ENCODE assay signal across 1 mouse cellular context in genomic region chr9:66087062-66087461, GRCm38 (mm10).
TF ChIP-seq lines count a peak whose summit lies in the region.

No protein-coding gene starts in this region.

TF ChIP-seq in myocyte, 11 proteins besides CTCF, POLR2A, EP300 and RAD21:
- TF ChIP-seq TCF3 (IDR thresholded peaks at IDR 0.05; ENCODE audit: insufficient read length, low read depth) (no peak), E2F4 (IDR thresholded peaks at IDR 0.05; ENCODE audit: insufficient read depth) (no peak), MYOG (IDR thresholded peaks at IDR 0.05; ENCODE audit: control insufficient read depth in 1 of 3, insufficient read depth in 1 of 3, insufficient read length in 2 of 3, low read depth in 2 of 3) (peak in 2 of 3 experiments; percentile 20 to 28), USF1 (IDR thresholded peaks at IDR 0.05; ENCODE audit: low read depth) (no peak), POLR2AphosphoS2 (IDR thresholded peaks at IDR 0.05; ENCODE audit: insufficient read length, low read depth) (peak; percentile 17), MAX (IDR thresholded peaks at IDR 0.05; ENCODE audit: low read depth) (no peak), MYOD1 (IDR thresholded peaks at IDR 0.05; ENCODE audit: control insufficient read depth in 1 of 3, insufficient read length in 2 of 3, low read depth in 2 of 3) (peak in 2 of 3 experiments; percentile 78 to 81), REST (IDR thresholded peaks at IDR 0.05; ENCODE audit: insufficient read depth, insufficient read length) (no peak), SRF (IDR thresholded peaks at IDR 0.05; ENCODE audit: control insufficient read depth, insufficient read length, low read depth) (no peak), TCF12 (IDR thresholded peaks at IDR 0.05; ENCODE audit: insufficient read depth, poor library complexity, severe bottlenecking) (no peak), CEBPB (IDR thresholded peaks at IDR 0.05; ENCODE audit: insufficient read depth, poor library complexity, severe bottlenecking) (no peak)
